Mouse (Mus musculus) layer of hippocampus, adult 2 months (tissue): ENCODE results near the gene Acbd5. TPM values are rescaled to one million over a fixed set of nuclear protein-coding genes. Genes with fewer than 3 reads are reported as not detected.

Experiments used
- DNase-seq, 2 experiments: peaks; one replicate each; pipeline ENCODE4 v3.0.0; 2022; ENCODE audit warnings: low spot score in 2 of 2
- H3K27ac ChIP-seq: fragments of 200-600 bp; 2 replicates; pipeline ENCODE4 v1.8.1; 2022
- H3K4me3 ChIP-seq: fragments of 200-600 bp; 2 replicates; pipeline ENCODE4 v1.8.1; 2022; ENCODE audit warnings: mild to moderate bottlenecking
- CTCF ChIP-seq: fragments of 200-600 bp; conservative IDR thresholded peaks from 2 replicates; pipeline ENCODE4 v1.8.1; 2022; ENCODE audit warnings: antibody characterized with exemption, mild to moderate bottlenecking, moderate library complexity
- total RNA-seq, 2 experiments: library from RNA; stranded (reverse); gene quantifications; 2 replicates each; pipeline ENCODE4 v1.2.3; 2021

Gene Acbd5
- total RNA-seq, 2 experiments from 2014 or later: 78.9 to 85.4 TPM

GRCm38 (mm10) chr2:23076783-23077182, 8.8 kb downstream of the Acbd5 start:
- no peak for DNase-seq
- TF ChIP-seq CTCF: peak; percentile 37
- Histone ChIP-seq H3K4me3 (no peak overlapping the region), H3K27ac (no peak overlapping the region)

- H3K27ac ChIP-seq: no peak overlapping the region
- no peak for TF ChIP-seq CTCF
- no peak for DNase-seq
- no peak overlapping the region for H3K4me3 ChIP-seq
Measured at GRCm38 (mm10) chr2:23077693-23078092, 9.7 kb downstream of the Acbd5 start.

GRCm38 (mm10) chr2:23078588-23078987, 10.6 kb downstream of the Acbd5 start:
- no peak for TF ChIP-seq CTCF
- no peak for DNase-seq
- no peak overlapping the region for H3K27ac ChIP-seq

GRCm38 (mm10) chr2:23084540-23084939, 16.6 kb downstream of the Acbd5 start:
- Histone ChIP-seq H3K27ac (no peak overlapping the region), H3K4me3 (no peak overlapping the region)
- no peak for DNase-seq
- no peak for TF ChIP-seq CTCF

More at GRCm38 (mm10) chr2:23078588-23078987, 10.6 kb downstream of the Acbd5 start:
- no peak overlapping the region for H3K4me3 ChIP-seq

- TF ChIP-seq CTCF: peak; percentile 76
- DNase-seq: peak; percentile 13 to 25
- H3K4me3 ChIP-seq: no peak overlapping the region
- H3K27ac ChIP-seq: no peak overlapping the region
Measured at GRCm38 (mm10) chr2:23092216-23092615, 24.2 kb downstream of the Acbd5 start.

GRCm38 (mm10) chr2:23097028-23097427, 29.1 kb downstream of the Acbd5 start:
- H3K27ac ChIP-seq: no peak overlapping the region

GRCm38 (mm10) chr2:23102266-23102665, 34.3 kb downstream of the Acbd5 start:
- H3K4me3 ChIP-seq: no peak overlapping the region
- H3K27ac ChIP-seq: no peak overlapping the region
- DNase-seq: no peak
- TF ChIP-seq CTCF: no peak

More at GRCm38 (mm10) chr2:23097028-23097427, 29.1 kb downstream of the Acbd5 start:
- no peak for DNase-seq
- H3K4me3 ChIP-seq: no peak overlapping the region
- no peak for TF ChIP-seq CTCF

GRCm38 (mm10) chr2:23119573-23119972, 51.6 kb downstream of the Acbd5 start:
- DNase-seq: no peak
- TF ChIP-seq CTCF: no peak
- Histone ChIP-seq H3K27ac (no peak overlapping the region), H3K4me3 (no peak overlapping the region)

GRCm38 (mm10) chr2:23155199-23155621, 87.2 kb downstream of the Acbd5 start:
- no peak for TF ChIP-seq CTCF
- H3K4me3 ChIP-seq: peak overlapping the region; percentile 91
- no peak overlapping the region for H3K27ac ChIP-seq
- DNase-seq: no peak

- TF ChIP-seq CTCF: peak; percentile 62
- Histone ChIP-seq H3K4me3 (peak within 1 kb of the TSS; percentile 91), H3K27ac (peak within 1 kb of the TSS; percentile 98)
- peak; percentile 97 to 98 for DNase-seq
Measured at GRCm38 (mm10) chr2:23155777-23156607, 88.0 kb downstream of the Acbd5 start, which contains the start of the genes Mastl and Yme1l1. TSS of gene Mastl (minus strand) at chr2:23156024. TSS of gene Yme1l1 (plus strand) at chr2:23156369.

GRCm38 (mm10) chr2:23156608-23157081, 88.7 kb downstream of the Acbd5 start:
- no peak for DNase-seq
- peak overlapping the region; percentile 98 for H3K27ac ChIP-seq
- TF ChIP-seq CTCF: no peak
- H3K4me3 ChIP-seq: peak overlapping the region; percentile 91

Other genes starting within 250 kb of the Acbd5 start
- 10 to 100 TPM; 16.2 to 19.9 TPM for gene Pdss1, start 172.6 kb upstream of the Acbd5 start, total RNA-seq
- 100 to 1,000 TPM; 221 to 234 TPM for gene Abi1, start 27.9 kb upstream of the Acbd5 start, total RNA-seq
- gene Mastl, start 87.9 kb downstream of the Acbd5 start, total RNA-seq: under 1 TPM; 0.59 to 0.66 TPM
- gene Yme1l1, start 88.2 kb downstream of the Acbd5 start, total RNA-seq: 10 to 100 TPM; 93.3 to 97.6 TPM
- gene 4931423N10Rik, start 139.3 kb downstream of the Acbd5 start, total RNA-seq: under 1 TPM; 0.20 to 0.38 TPM